Mouse (Mus musculus) hindbrain, postnatal 0 days (tissue): ENCODE measurements around the gene Mutyh. TPM values are rescaled to one million over a fixed set of nuclear protein-coding genes. Genes with fewer than 3 reads are reported as not detected.

Experiments
- ATAC-seq: fragments of 200-750 bp; cut with Nextera tagmentation; 2 replicates; pipeline ENCODE4 v1.8.0; 2017; ENCODE audit warnings: mild to moderate bottlenecking, moderate TSS enrichment, moderate library complexity
- DNase-seq: peaks from one replicate; pipeline ENCODE4 v3.0.0-alpha.2; 2015; ENCODE audit warnings: low spot score
- H3K27ac ChIP-seq: fragments of 300-500 bp; sonication (generic); 2 replicates; pipeline ENCODE4 v1.5.1; 2014; ENCODE audit warnings: mild to moderate bottlenecking
- H3K27me3 ChIP-seq: fragments of 300-500 bp; sonication (generic); 2 replicates; pipeline ENCODE4 v1.6.1; 2014; ENCODE audit warnings: low read length, mixed read lengths; ENCODE audit not compliant: insufficient read depth
- H3K36me3 ChIP-seq: fragments of 300-500 bp; sonication (generic); 2 replicates; pipeline ENCODE4 v1.6.1; 2014; ENCODE audit warnings: low read length, mixed read lengths; ENCODE audit not compliant: insufficient read depth
- H3K4me1 ChIP-seq: fragments of 300-500 bp; sonication (generic); 2 replicates; pipeline ENCODE4 v1.6.1; 2014; ENCODE audit warnings: antibody characterized with exemption, low read length, mixed read lengths; ENCODE audit not compliant: insufficient read depth
- H3K4me2 ChIP-seq: fragments of 300-500 bp; sonication (generic); 2 replicates; pipeline ENCODE4 v1.6.1; 2014; ENCODE audit warnings: low read depth, mild to moderate bottlenecking, low read length, moderate library complexity, mixed read lengths
- H3K4me3 ChIP-seq: fragments of 300-500 bp; sonication (generic); 2 replicates; pipeline ENCODE4 v1.5.1; 2014; ENCODE audit warnings: low read length
- H3K9ac ChIP-seq: fragments of 300-500 bp; sonication (generic); replicated peaks from 2 replicates; pipeline ENCODE4 v1.6.1; 2014; ENCODE audit warnings: mild to moderate bottlenecking, low read length, moderate library complexity, mixed read lengths
- H3K9me3 ChIP-seq: fragments of 300-500 bp; sonication (generic); 2 replicates; pipeline ENCODE4 v1.6.1; 2016; ENCODE audit warnings: low read length, mixed read lengths
- CTCF ChIP-seq: IDR thresholded peaks from 2 replicates; pipeline ENCODE4 v1.5.1; 2016; ENCODE audit warnings: antibody characterized with exemption, control low read depth, low read depth
- WGBS: fragments of 180-500 bp; shearing (Covaris S2); extraction: QIAGEN DNeasy Blood & Tissue Kit; methylation state at CpG from one replicate; pipeline ENCODE4 v1.1.7; 2014; 5-methylcytosine and 5-hydroxymethylcytosine counted together
- polyA plus RNA-seq: library from polyadenylated mRNA; unstranded; fragments of >200 nt; fragmentation: Nextera tagmentation; extraction: Ambion mirVana; gene quantifications from 2 replicates; pipeline ENCODE4 v1.2.1, GENCODE M21; 2015
- total RNA-seq: library from RNA; depleted of rRNA; stranded (reverse); fragments of >200 nt; gene quantifications from 2 replicates; pipeline ENCODE4 v1.2.3, GENCODE M21; 2014; rRNA removed

The Mutyh gene
- total RNA-seq = 4.8 and 12.5 TPM in 2 replicates
- 5.6 and 6.6 TPM in 2 replicates for polyA plus RNA-seq

DNA sequence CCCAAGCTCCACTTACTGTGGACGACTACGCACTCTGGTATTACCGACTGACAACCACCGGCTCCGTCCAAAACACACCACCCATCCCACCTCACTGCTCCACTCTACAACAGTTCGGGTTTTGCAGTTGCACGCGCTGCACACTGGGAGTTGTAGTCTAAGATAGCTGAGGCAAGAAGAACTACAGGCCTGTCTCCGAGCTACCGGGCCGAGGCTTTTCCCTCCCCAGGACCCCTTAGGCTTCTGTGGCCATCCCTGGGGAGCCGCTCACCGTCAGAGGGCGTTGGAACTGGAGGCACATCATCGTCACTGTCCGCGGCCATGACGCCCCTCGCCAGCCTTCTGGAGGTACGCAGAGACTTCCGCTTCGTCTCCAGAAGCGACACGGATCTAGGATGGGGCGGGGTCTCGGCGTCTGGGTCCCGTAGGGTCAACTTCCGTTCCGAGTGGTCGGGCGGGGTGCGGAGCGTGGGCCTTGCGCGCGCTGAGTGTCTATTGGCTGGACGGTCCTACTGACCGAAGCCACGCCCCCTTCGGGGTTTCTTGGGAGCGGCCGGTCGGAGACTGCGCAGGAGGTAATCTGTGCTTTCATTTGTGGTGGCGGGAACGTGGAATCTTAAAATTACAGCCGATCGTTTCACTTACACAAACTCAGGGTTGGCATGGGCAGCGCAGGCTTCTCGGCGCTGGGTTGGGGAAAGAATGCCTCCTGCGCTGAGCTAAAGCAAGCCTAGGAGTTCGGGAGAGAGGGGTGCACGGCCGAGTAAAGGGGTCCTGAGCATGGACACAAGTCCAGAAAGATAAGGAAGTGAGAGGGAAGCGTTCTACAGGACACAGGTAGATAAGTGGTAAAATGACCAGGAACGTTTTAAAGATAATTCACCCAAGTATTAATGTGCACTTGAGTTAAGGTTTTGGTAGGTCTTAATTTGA is at the start of gene Mutyh, which contains the start of gene Toe1:
Gene Mutyh (plus strand): TSS at position 527 of the 933 bp plus-strand sequence.
Gene Toe1 (minus strand): TSS at position 444 of the 933 bp plus-strand sequence.
- 0 out of 2 replicates have a peak, but pooled peaks have one; percentile 38 for TF ChIP-seq CTCF
- H3K9me3 ChIP-seq = no peaks in the 10 kb centered on the region
- H3K4me2 ChIP-seq = peak within 1 kb of the TSS; percentile 78
- under 1% methylated on average over 58 of the region's 58 CpGs for WGBS
- peak within 1 kb of the TSS; percentile 93 for H3K27ac ChIP-seq
- peaks cover 28% of the 10 kb centered on the region for H3K36me3 ChIP-seq
- H3K4me1 ChIP-seq = peaks cover 8% of the 10 kb centered on the region; the same call in 1 of the 2 replicates
- DNase-seq = peak; percentile 99
- H3K4me3 ChIP-seq = peak within 1 kb of the TSS; percentile 82
- ATAC-seq = peak; percentile 100
- H3K27me3 ChIP-seq = no peaks in the 10 kb centered on the region
- H3K9ac ChIP-seq = peak within 1 kb of the TSS; percentile 71

DNA sequence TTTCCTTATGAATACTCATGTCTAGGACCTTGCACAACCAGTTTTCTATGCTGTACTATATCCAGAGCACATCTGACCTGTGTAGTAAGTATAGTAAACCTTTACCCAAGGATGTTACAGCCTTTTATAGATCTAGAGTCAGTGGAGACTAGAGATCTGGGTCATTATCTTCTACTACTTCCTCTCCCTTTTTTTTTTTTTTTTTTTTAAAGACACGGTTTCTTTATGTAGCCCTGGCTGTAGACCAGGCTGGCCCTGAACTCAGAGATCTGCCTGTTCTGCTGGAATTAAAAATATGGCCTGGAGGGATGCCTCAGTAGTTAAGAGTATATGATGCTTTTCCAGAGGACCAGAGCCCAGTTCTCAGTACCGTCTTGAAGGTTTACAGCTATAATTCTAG is 45.6 kb upstream of the Mutyh start:
- Histone ChIP-seq H3K9me3 (no peaks in the 10 kb centered on the region), H3K9ac (no peak overlapping the region), H3K4me2 (no peak overlapping the region), H3K36me3 (no peaks in the 10 kb centered on the region), H3K4me3 (no peak overlapping the region), H3K27me3 (no peaks in the 10 kb centered on the region), H3K4me1 (no peaks in the 10 kb centered on the region), H3K27ac (no peak overlapping the region)
- ATAC-seq (no peak), DNase-seq (no peak)
- 83% methylated on average over 2 of the region's 2 CpGs for WGBS
- no peak for TF ChIP-seq CTCF

DNA sequence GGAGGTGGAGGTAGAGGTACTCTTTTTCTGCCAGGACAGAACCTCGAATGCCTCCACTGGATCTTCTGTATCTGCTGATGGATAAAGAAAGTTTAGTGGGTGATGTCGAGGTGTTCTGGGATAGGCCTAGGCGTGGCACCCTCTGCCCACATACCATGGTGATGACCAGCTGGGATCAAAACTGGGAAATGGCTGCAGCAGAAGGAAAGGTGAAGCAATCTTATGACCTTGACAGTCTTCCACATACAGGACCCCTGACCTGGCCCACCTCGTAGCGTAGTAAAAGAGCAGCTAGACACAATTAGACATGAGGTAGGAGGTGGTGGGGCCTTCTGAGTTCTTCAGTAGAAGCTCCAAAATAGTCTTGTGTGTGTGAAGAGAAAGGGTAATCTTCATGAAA is 43.5 kb upstream of the Mutyh start:
- Histone ChIP-seq H3K9ac (no peak overlapping the region), H3K9me3 (no peaks in the 10 kb centered on the region), H3K27ac (no peak overlapping the region), H3K27me3 (no peaks in the 10 kb centered on the region), H3K36me3 (no peaks in the 10 kb centered on the region), H3K4me2 (no peak overlapping the region), H3K4me3 (no peak overlapping the region), H3K4me1 (no peaks in the 10 kb centered on the region)
- TF ChIP-seq CTCF = no peak
- ATAC-seq = no peak
- 91% methylated on average over 5 of the region's 5 CpGs for WGBS
- DNase-seq = no peak

DNA sequence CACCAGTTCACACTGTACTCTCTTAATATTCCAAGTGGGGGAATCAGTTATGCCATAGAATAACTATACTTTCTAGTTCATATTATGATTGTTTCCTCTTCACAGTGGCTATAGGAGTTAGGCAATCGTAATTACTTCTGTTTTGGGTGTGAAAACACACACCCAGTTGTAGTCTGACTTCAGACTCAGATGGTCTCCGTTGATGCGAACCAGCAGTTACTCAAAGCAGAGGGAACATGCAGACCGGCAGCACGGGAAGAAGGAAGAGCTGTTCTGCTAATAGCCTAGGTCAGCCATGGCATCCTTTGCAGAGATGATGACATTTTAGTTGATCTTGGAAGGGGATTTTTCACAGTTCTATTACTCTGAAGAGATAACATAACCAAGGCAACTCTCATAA is 39.0 kb upstream of the Mutyh start:
- Histone ChIP-seq H3K27ac (no peak overlapping the region), H3K4me1 (no peaks in the 10 kb centered on the region), H3K4me2 (no peak overlapping the region), H3K4me3 (no peak overlapping the region), H3K9me3 (no peaks in the 10 kb centered on the region), H3K27me3 (no peaks in the 10 kb centered on the region), H3K9ac (no peak overlapping the region), H3K36me3 (no peaks in the 10 kb centered on the region)
- no peak for ATAC-seq
- no peak for TF ChIP-seq CTCF
- no peak for DNase-seq
- 82% methylated on average over 5 of the region's 5 CpGs for WGBS

DNA sequence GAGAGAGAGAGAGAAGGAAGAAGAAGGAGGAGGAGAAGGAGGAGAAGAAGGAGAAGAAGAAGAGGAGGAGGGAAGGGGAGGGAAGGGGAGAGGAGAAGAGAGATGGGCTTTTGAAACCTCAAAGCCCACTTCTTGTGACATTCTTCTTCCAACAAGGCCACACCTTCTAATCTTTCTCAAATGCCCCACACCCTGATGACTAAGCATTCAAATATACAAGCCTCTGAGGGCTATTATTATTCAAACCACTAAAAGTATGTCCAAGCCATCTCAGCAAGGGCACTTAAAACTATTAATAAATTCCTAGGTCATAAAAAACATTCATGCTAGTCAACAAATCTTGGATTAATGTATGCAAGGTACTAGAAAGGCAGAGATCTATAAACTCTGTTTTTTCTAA is 38.5 kb upstream of the Mutyh start:
- Histone ChIP-seq H3K9me3 (no peaks in the 10 kb centered on the region), H3K4me2 (no peak overlapping the region), H3K27ac (no peak overlapping the region), H3K36me3 (no peaks in the 10 kb centered on the region), H3K4me1 (no peaks in the 10 kb centered on the region), H3K27me3 (no peaks in the 10 kb centered on the region), H3K4me3 (no peak overlapping the region), H3K9ac (no peak overlapping the region)
- DNase-seq = no peak
- no peak for TF ChIP-seq CTCF
- no peak for ATAC-seq

DNA sequence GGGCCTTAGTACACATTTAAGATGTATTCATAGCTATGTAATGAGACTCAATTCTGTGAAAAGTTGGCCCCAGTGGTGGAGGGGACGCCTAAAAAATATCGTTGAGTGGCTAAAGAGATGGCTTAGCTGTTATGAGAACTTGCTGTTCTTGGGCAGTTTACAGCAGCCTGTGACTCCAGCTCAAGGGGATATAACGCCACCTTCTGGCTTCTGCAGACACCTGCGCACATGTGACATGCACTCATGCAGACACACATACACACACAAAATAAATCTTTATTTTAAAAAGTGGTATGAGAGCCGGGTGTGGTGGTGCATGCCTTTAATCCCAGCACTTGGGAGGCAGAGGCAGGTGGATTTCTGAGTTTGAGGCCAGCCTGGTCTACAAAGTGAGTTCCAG is 31.1 kb upstream of the Mutyh start:
- no peaks in the 10 kb centered on the region for H3K36me3 ChIP-seq
- no peak overlapping the region for H3K4me3 ChIP-seq
- no peak for ATAC-seq
- H3K9ac ChIP-seq = no peak overlapping the region
- no peaks in the 10 kb centered on the region for H3K4me1 ChIP-seq
- no peak overlapping the region for H3K4me2 ChIP-seq
- 91% methylated on average over 5 of the region's 5 CpGs for WGBS
- 0 out of 2 replicates have a peak, but pooled peaks have one; percentile 7 for TF ChIP-seq CTCF
- no peak overlapping the region for H3K27ac ChIP-seq
- H3K27me3 ChIP-seq = no peaks in the 10 kb centered on the region
- H3K9me3 ChIP-seq = no peaks in the 10 kb centered on the region
- no peak for DNase-seq

DNA sequence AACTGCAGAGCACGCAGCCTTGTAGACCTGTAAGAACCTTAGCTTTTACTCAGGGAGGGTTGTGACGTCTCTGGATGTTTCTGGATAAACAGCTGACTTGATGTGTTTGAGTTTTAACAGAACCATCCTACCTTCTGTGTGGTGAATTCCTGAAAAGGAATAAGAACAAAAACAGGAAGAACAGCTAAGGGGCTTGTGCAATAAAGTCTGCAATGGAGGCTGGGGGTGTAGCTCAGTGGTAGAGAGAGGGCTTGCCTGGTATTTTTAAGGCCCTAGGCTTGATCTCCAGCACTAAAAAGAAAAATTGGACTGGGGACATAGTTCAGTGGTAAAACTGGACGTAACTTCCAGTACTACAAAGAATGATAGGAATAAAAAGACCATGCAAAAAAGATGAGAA is 30.4 kb upstream of the Mutyh start:
- H3K4me2 ChIP-seq = no peak overlapping the region
- ATAC-seq (no peak), DNase-seq (no peak)
- H3K9me3 ChIP-seq = no peaks in the 10 kb centered on the region
- no peak for TF ChIP-seq CTCF
- H3K4me3 ChIP-seq = no peak overlapping the region
- no peaks in the 10 kb centered on the region for H3K27me3 ChIP-seq
- no peaks in the 10 kb centered on the region for H3K4me1 ChIP-seq
- H3K36me3 ChIP-seq = no peaks in the 10 kb centered on the region
- 91% methylated on average over 3 of the region's 3 CpGs for WGBS
- H3K9ac ChIP-seq = no peak overlapping the region
- H3K27ac ChIP-seq = no peak overlapping the region
